Mouse (Mus musculus) heart, adult 2 months (tissue): ENCODE measurements around the gene Mief1. TPM values are rescaled to one million over a fixed set of nuclear protein-coding genes. Genes with fewer than 3 reads are reported as not detected.

ENCODE experiments used
- DNase-seq, 2 experiments: peaks; one replicate each; pipeline ENCODE4 v3.0.0; 2021
- H3K27ac ChIP-seq: fragments of 200-600 bp; 2 replicates; pipeline ENCODE4 v1.8.1; 2022
- H3K27me3 ChIP-seq: fragments of 200-500 bp; 2 replicates; pipeline ENCODE4 v1.6.1; 2012; ENCODE audit warnings: mild to moderate bottlenecking, low read length, inconsistent platforms, mixed read lengths; ENCODE audit not compliant: control insufficient read depth, insufficient read depth
- H3K36me3 ChIP-seq: fragments of 200-500 bp; 2 replicates; pipeline ENCODE4 v1.6.1; 2012; ENCODE audit warnings: low read length, inconsistent platforms; ENCODE audit not compliant: control insufficient read depth, insufficient read depth
- H3K4me1 ChIP-seq: fragments of 200-500 bp; 2 replicates; pipeline ENCODE4 v1.6.1; 2011; ENCODE audit warnings: low read length; ENCODE audit not compliant: control insufficient read depth, insufficient read depth
- H3K4me3 ChIP-seq: fragments of 200-600 bp; 2 replicates; pipeline ENCODE4 v1.8.1; 2022
- H3K79me2 ChIP-seq: fragments of 200-500 bp; replicated peaks from 2 replicates; pipeline ENCODE4 v1.6.1; 2012; ENCODE audit warnings: mild to moderate bottlenecking, inconsistent platforms, low read length, moderate library complexity, mixed read lengths; ENCODE audit not compliant: control insufficient read depth, insufficient read depth
- H3K9ac ChIP-seq: fragments of 200-500 bp; 2 replicates; pipeline ENCODE4 v1.6.1; 2012; ENCODE audit warnings: low read depth, mild to moderate bottlenecking, control low read depth, inconsistent platforms, low read length, mixed read lengths
- CTCF ChIP-seq: fragments of 200-600 bp; IDR thresholded peaks from 2 replicates; pipeline ENCODE4 v1.8.1; 2022; ENCODE audit warnings: antibody characterized with exemption, mild to moderate bottlenecking, moderate library complexity
- EP300 ChIP-seq: fragments of 200-500 bp; IDR thresholded peaks from 2 replicates; pipeline ENCODE4 v1.6.1; 2011; ENCODE audit warnings: low read depth, low read length, control low read depth; ENCODE audit not compliant: insufficient read depth
- POLR2A ChIP-seq: fragments of 200-500 bp; IDR thresholded peaks from 2 replicates; pipeline ENCODE4 v1.6.1; 2011; ENCODE audit warnings: mild to moderate bottlenecking, low read depth, low read length, control low read depth; ENCODE audit not compliant: insufficient read depth
- WGBS: fragments of 180-500 bp; shearing (Covaris S2); methylation state at CpG from one replicate; pipeline ENCODE4 v1.1.7; 2018; 5-methylcytosine and 5-hydroxymethylcytosine counted together
- intact Hi-C: fragments of 180-260 bp; cut with DNase I; formaldehyde crosslinking; loops from one replicate; pipeline ENCODE4 v1.15.1; 2025
- polyA plus RNA-seq: library from polyadenylated mRNA; depleted of rRNA; stranded (reverse); fragments of >200 nt; gene quantifications from 2 replicates; pipeline ENCODE4 v1.2.3, GENCODE M21; 2012
- total RNA-seq, 2 experiments: library from RNA; stranded (reverse); gene quantifications; 2 replicates each; pipeline ENCODE4 v1.2.3; 2021

Mief1 gene
- total and polyA plus RNA-seq, 3 experiments, result 12.2 to 29.5 (median 27.0) TPM

- Histone ChIP-seq H3K9ac (no peak overlapping the region), H3K79me2 (no peaks in the 10 kb centered on the region), H3K27me3 (no peaks in the 10 kb centered on the region), H3K27ac (no peak overlapping the region), H3K36me3 (no peaks in the 10 kb centered on the region), H3K4me3 (no peak overlapping the region), H3K4me1 (no peaks in the 10 kb centered on the region)
- TF ChIP-seq EP300 (no peak), POLR2A (no peak), CTCF (no peak)
- intact Hi-C loops, result no loop called here
- DNase-seq, result no peak
- 88% methylated on average over 2 of the region's 2 CpGs for WGBS
Measured at GRCm38 (mm10) chr15:80199556-80199955, 34.3 kb upstream of the Mief1 start.

- no peaks in the 10 kb centered on the region for H3K4me1 ChIP-seq
- intact Hi-C loops, result no loop called here
- H3K27me3 ChIP-seq, result no peaks in the 10 kb centered on the region
- no peak overlapping the region for H3K9ac ChIP-seq
- 67% methylated on average over 6 of the region's 6 CpGs for WGBS
- DNase-seq, result no peak
- no peaks in the 10 kb centered on the region for H3K36me3 ChIP-seq
- H3K79me2 ChIP-seq, result no peaks in the 10 kb centered on the region
- H3K4me3 ChIP-seq, result no peak overlapping the region
- TF ChIP-seq POLR2A, result no peak
- TF ChIP-seq EP300, result no peak
- no peak for TF ChIP-seq CTCF
- H3K27ac ChIP-seq, result no peak overlapping the region
Measured at GRCm38 (mm10) chr15:80202111-80202775, 31.6 kb upstream of the Mief1 start.

- Histone ChIP-seq H3K27ac (no peak overlapping the region), H3K9ac (no peak overlapping the region), H3K36me3 (no peaks in the 10 kb centered on the region), H3K4me3 (no peak overlapping the region), H3K79me2 (no peaks in the 10 kb centered on the region), H3K4me1 (no peaks in the 10 kb centered on the region), H3K27me3 (no peaks in the 10 kb centered on the region)
- DNase-seq, result no peak
- intact Hi-C loops, result no loop called here
- no peak for TF ChIP-seq CTCF
- TF ChIP-seq POLR2A, result no peak
- no peak for TF ChIP-seq EP300
- 36% methylated on average over 4 of the region's 4 CpGs for WGBS
Measured at GRCm38 (mm10) chr15:80203406-80203805, 30.4 kb upstream of the Mief1 start.

GRCm38 (mm10) chr15:80206057-80206565, 27.7 kb upstream of the Mief1 start:
- Histone ChIP-seq H3K36me3 (no peaks in the 10 kb centered on the region), H3K27ac (no peak overlapping the region), H3K4me3 (no peak overlapping the region), H3K27me3 (no peaks in the 10 kb centered on the region), H3K4me1 (no peaks in the 10 kb centered on the region), H3K9ac (no peak overlapping the region), H3K79me2 (no peaks in the 10 kb centered on the region)
- DNase-seq, result no peak
- intact Hi-C loops, result no loop called here
- no peak for TF ChIP-seq CTCF
- no peak for TF ChIP-seq POLR2A
- TF ChIP-seq EP300, result no peak
- 79% methylated on average over 3 of the region's 3 CpGs for WGBS

GRCm38 (mm10) chr15:80208446-80208845, 25.4 kb upstream of the Mief1 start:
- intact Hi-C loops, result no loop called here
- H3K36me3 ChIP-seq, result no peaks in the 10 kb centered on the region
- H3K4me1 ChIP-seq, result no peaks in the 10 kb centered on the region
- 64% methylated on average over 4 of the region's 4 CpGs for WGBS
- TF ChIP-seq POLR2A (no peak), EP300 (no peak), CTCF (no peak)
- H3K27ac ChIP-seq, result no peak overlapping the region
- H3K9ac ChIP-seq, result no peak overlapping the region
- no peaks in the 10 kb centered on the region for H3K27me3 ChIP-seq
- no peak overlapping the region for H3K4me3 ChIP-seq
- no peaks in the 10 kb centered on the region for H3K79me2 ChIP-seq
- no peak for DNase-seq

- intact Hi-C loops, result no loop called here
- H3K27me3 ChIP-seq, result no peaks in the 10 kb centered on the region
- H3K4me3 ChIP-seq, result no peak overlapping the region
- DNase-seq, result no peak
- H3K27ac ChIP-seq, result no peak overlapping the region
- H3K9ac ChIP-seq, result no peak overlapping the region
- no peaks in the 10 kb centered on the region for H3K79me2 ChIP-seq
- TF ChIP-seq POLR2A, result no peak
- no peak for TF ChIP-seq EP300
- no peak for TF ChIP-seq CTCF
- H3K4me1 ChIP-seq, result no peaks in the 10 kb centered on the region
- H3K36me3 ChIP-seq, result no peaks in the 10 kb centered on the region
Measured at GRCm38 (mm10) chr15:80213688-80214087, 20.1 kb upstream of the Mief1 start.
